In genomic region chr15:103177611-103178041, GRCm38 (mm10) we compare ENCODE assay signal across 9 mouse cellular contexts. TPM values are rescaled to one million over a fixed set of nuclear protein-coding genes. Genes with fewer than 3 reads are reported as not detected.
A peak's percentile ranks its signal among the peaks of the same experiment; 100 is the strongest.
DNase-seq lines count a peak whose midpoint lies in the region; ATAC-seq and TF ChIP-seq lines count a peak whose summit lies in the region.
"Had no signal": no experiment of that assay in that cellular context is flagged by ENCODE, and none has a peak within 500 bp of the region (broad histone marks: within the 10 kb centered on the region; RNA-seq: fewer than 3 reads in every experiment).

No protein-coding gene starts in this region.

- H3K27ac ChIP-seq in hindbrain, embryonic 10.5 days = no peak overlapping the region
- no peak overlapping the region for H3K27ac ChIP-seq in hindbrain, postnatal 0 days
- no peak overlapping the region for H3K27ac ChIP-seq in ES-Bruce4 (ENCODE audit: insufficient read depth, low read length)
- no peak overlapping the region for H3K27ac ChIP-seq in embryonic facial prominence, embryonic 12.5 days
- no peak overlapping the region for H3K27ac ChIP-seq in midbrain, embryonic 14.5 days (replicated peaks; ENCODE audit: low read depth, low read length)
- H3K27ac ChIP-seq: liver, embryonic 15.5 days had no signal

- no peak for TF ChIP-seq CTCF in hindbrain, postnatal 0 days (IDR thresholded peaks at IDR 0.05; ENCODE audit: low read depth)
- no peak for TF ChIP-seq CTCF in ES-Bruce4 (IDR thresholded peaks at IDR 0.05; ENCODE audit: low read depth, low read length)

- H3K9ac ChIP-seq in hindbrain, postnatal 0 days (replicated peaks; ENCODE audit: low read length) = no peak overlapping the region
- no peak overlapping the region for H3K9ac ChIP-seq in ES-Bruce4 (ENCODE audit: low read depth, poor library complexity, severe bottlenecking)
- no peak overlapping the region for H3K9ac ChIP-seq in embryonic facial prominence, embryonic 12.5 days
- no peak overlapping the region for H3K9ac ChIP-seq in midbrain, embryonic 14.5 days (replicated peaks; ENCODE audit: low read length)
- H3K9ac ChIP-seq: liver, embryonic 15.5 days had no signal

- no peak for TF ChIP-seq POLR2A in ES-Bruce4 (IDR thresholded peaks at IDR 0.05; ENCODE audit: insufficient read depth, low read length)

- DNase-seq in hindbrain, embryonic 10.5 days (ENCODE audit: low spot score) = peak; percentile 35
- DNase-seq in hindbrain, postnatal 0 days (ENCODE audit: low spot score) = no peak
- no peak for DNase-seq in midbrain, embryonic 14.5 days
- no peak for DNase-seq in layer of hippocampus, adult 11-12 months (ENCODE audit: low spot score)
- no peak for DNase-seq in adrenal gland, adult 8-10 months

- WGBS in hindbrain, embryonic 10.5 days = 3% methylated on average over 12 of the region's 12 CpGs
- 10% methylated on average over 12 of the region's 12 CpGs for WGBS in hindbrain, postnatal 0 days
- 5% methylated on average over 12 of the region's 12 CpGs for WGBS in embryonic facial prominence, embryonic 12.5 days
- WGBS in midbrain, embryonic 14.5 days = 3% methylated on average over 12 of the region's 12 CpGs

- H3K4me1 ChIP-seq in hindbrain, embryonic 10.5 days (replicated peaks) = peaks cover 28% of the 10 kb centered on the region
- H3K4me1 ChIP-seq in hindbrain, postnatal 0 days (ENCODE audit: insufficient read depth, low read length) = 0 out of 2 replicates have a peak, but pooled peaks cover 3% of the 10 kb centered on the region
- no peaks in the 10 kb centered on the region for H3K4me1 ChIP-seq in ES-Bruce4 (ENCODE audit: control insufficient read depth, insufficient read depth, low read length)
- H3K4me1 ChIP-seq in embryonic facial prominence, embryonic 12.5 days = peaks cover 10% of the 10 kb centered on the region
- 0 out of 2 replicates have a peak, but pooled peaks cover 7% of the 10 kb centered on the region for H3K4me1 ChIP-seq in midbrain, embryonic 14.5 days (ENCODE audit: control insufficient read depth, insufficient read depth, low read length)

- peak overlapping the region; percentile 21; the same call in 1 of the 2 replicates for H3K4me3 ChIP-seq in hindbrain, embryonic 10.5 days
- H3K4me3 ChIP-seq in hindbrain, postnatal 0 days (ENCODE audit: low read length) = no peak overlapping the region
- H3K4me3 ChIP-seq in ES-Bruce4 (ENCODE audit: low read depth, low read length) = no peak overlapping the region
- H3K4me3 ChIP-seq in embryonic facial prominence, embryonic 12.5 days = no peak overlapping the region
- no peak overlapping the region for H3K4me3 ChIP-seq in midbrain, embryonic 14.5 days (replicated peaks; ENCODE audit: low read depth, low read length)
- H3K4me3 ChIP-seq: liver, embryonic 15.5 days had no signal

- peaks cover 100% of the 10 kb centered on the region for H3K27me3 ChIP-seq in hindbrain, embryonic 10.5 days (ENCODE audit: insufficient read depth, poor library complexity, severe bottlenecking)
- peaks cover 49% of the 10 kb centered on the region for H3K27me3 ChIP-seq in hindbrain, postnatal 0 days (ENCODE audit: insufficient read depth, low read length)
- H3K27me3 ChIP-seq in ES-Bruce4 (ENCODE audit: control insufficient read depth, insufficient read depth, low read length, poor library complexity, severe bottlenecking) = no peaks in the 10 kb centered on the region
- peaks cover 93% of the 10 kb centered on the region for H3K27me3 ChIP-seq in embryonic facial prominence, embryonic 12.5 days
- H3K27me3 ChIP-seq in midbrain, embryonic 14.5 days (ENCODE audit: control insufficient read depth, insufficient read depth, low read length) = peaks cover 85% of the 10 kb centered on the region

- no peaks in the 10 kb centered on the region for H3K9me3 ChIP-seq in hindbrain, embryonic 10.5 days
- H3K9me3 ChIP-seq in hindbrain, postnatal 0 days (ENCODE audit: low read length) = no peaks in the 10 kb centered on the region
- no peaks in the 10 kb centered on the region for H3K9me3 ChIP-seq in ES-Bruce4 (replicated peaks; ENCODE audit: control insufficient read depth, insufficient read depth, low read length, poor library complexity, severe bottlenecking)
- no peaks in the 10 kb centered on the region for H3K9me3 ChIP-seq in embryonic facial prominence, embryonic 12.5 days
- H3K9me3 ChIP-seq in midbrain, embryonic 14.5 days (ENCODE audit: control insufficient read depth, low read length) = no peaks in the 10 kb centered on the region
- H3K9me3 ChIP-seq: liver, embryonic 15.5 days had no signal

- H3K4me2 ChIP-seq in hindbrain, postnatal 0 days (ENCODE audit: low read depth, low read length) = no peak overlapping the region
- H3K4me2 ChIP-seq in embryonic facial prominence, embryonic 12.5 days (replicated peaks) = 0 out of 2 replicates have a peak overlapping the region, but pooled peaks have one; percentile 8
- no peak overlapping the region for H3K4me2 ChIP-seq in midbrain, embryonic 14.5 days (ENCODE audit: low read length)
- H3K4me2 ChIP-seq: liver, embryonic 15.5 days had no signal

- H3K36me3 ChIP-seq in hindbrain, embryonic 10.5 days = no peaks in the 10 kb centered on the region
- no peaks in the 10 kb centered on the region for H3K36me3 ChIP-seq in hindbrain, postnatal 0 days (ENCODE audit: insufficient read depth, low read length)
- no peaks in the 10 kb centered on the region for H3K36me3 ChIP-seq in ES-Bruce4 (ENCODE audit: control insufficient read depth, insufficient read depth, low read length, poor library complexity, severe bottlenecking)
- no peaks in the 10 kb centered on the region for H3K36me3 ChIP-seq in embryonic facial prominence, embryonic 12.5 days
- no peaks in the 10 kb centered on the region for H3K36me3 ChIP-seq in midbrain, embryonic 14.5 days (ENCODE audit: control insufficient read depth, insufficient read depth, low read length)
- H3K36me3 ChIP-seq: liver, embryonic 15.5 days had no signal

- TF ChIP-seq EP300 in ES-Bruce4 (IDR thresholded peaks at IDR 0.05; ENCODE audit: insufficient read depth, low read depth, low read length) = peak; percentile 31; the same call in 1 of the 2 replicates

- no peak for ATAC-seq in hindbrain, postnatal 0 days
- no peak for ATAC-seq in embryonic facial prominence, embryonic 12.5 days (ENCODE audit: insufficient number of reproducible peaks, insufficient read depth, low FRiP score, low TSS enrichment)
- peak; percentile 29; the same call in 1 of the 2 replicates for ATAC-seq in midbrain, embryonic 14.5 days (ENCODE audit: low FRiP score, low TSS enrichment)
- no peak for ATAC-seq in erythroblast, adult 5-6 weeks (replicated peaks; ENCODE audit: low FRiP score, poor library complexity, severe bottlenecking)

RNA-seq across cellular contexts. Expression of gene Smug1, which starts 10.7 kb away (rescaled TPM):
- polyA plus RNA-seq in hindbrain, embryonic 10.5 days (2016; fragmentation: Nextera tagmentation; extraction: Ambion mirVana) = 24.3 TPM in 2 replicates
- total RNA-seq in hindbrain, postnatal 0 days (2014; rRNA removed) = 22.7 and 40.1 TPM in 2 replicates
- 11.9 and 13.2 TPM in 2 replicates for polyA plus RNA-seq in hindbrain, postnatal 0 days (2015; fragmentation: Nextera tagmentation; extraction: Ambion mirVana)
- 13.5 and 15.3 TPM in 2 replicates for polyA plus RNA-seq in ES-Bruce4 (2011; ENCODE audit: insufficient read depth, insufficient read length, low read depth, missing spikeins)
- polyA plus RNA-seq in embryonic facial prominence, embryonic 12.5 days (2016; fragmentation: Nextera tagmentation; extraction: Ambion mirVana) = 16.6 and 18.8 TPM in 2 replicates
- polyA plus RNA-seq in midbrain, embryonic 14.5 days (2014; fragmentation: Nextera tagmentation; extraction: Ambion mirVana) = 22.7 and 25.0 TPM in 2 replicates
- total RNA-seq in adrenal gland, adult 8-10 months (2022) = 10 to 100 TPM; 14.3 to 22.9 (median 15.7) TPM
- total RNA-seq in erythroblast, adult 5-6 weeks (2015; ENCODE audit: low replicate concordance) = 1.5 TPM in 1 of 2 replicates, not detected in the other
- 0.70 and 1.0 TPM in 2 replicates for total RNA-seq in erythroblast, adult 5-6 weeks (2017; ENCODE audit: low replicate concordance)
